Mouse (Mus musculus): ENCODE measurements around the gene Stk32b.

DNA sequence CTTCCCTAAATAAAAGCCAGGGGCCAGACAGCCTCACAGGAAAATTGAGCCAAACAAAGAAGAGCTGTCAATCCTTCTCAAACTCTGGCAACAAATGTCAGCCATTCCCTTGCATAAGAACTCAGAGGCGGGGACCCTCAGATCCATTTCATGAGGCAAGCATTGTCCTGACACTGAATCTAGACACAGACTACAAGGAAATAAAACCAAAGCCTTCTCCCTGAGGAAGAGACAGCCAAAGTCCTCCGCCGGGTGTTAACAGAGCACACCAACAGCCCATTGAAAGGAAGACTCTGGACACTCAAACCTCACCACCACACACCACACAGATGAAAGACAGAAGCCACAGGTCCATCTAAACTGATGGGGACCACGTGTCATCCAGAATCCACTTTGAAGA lies 57.8 kb downstream of the Stk32b start:
- no peak for TF ChIP-seq CEBPB (IDR thresholded peaks at IDR 0.05; ENCODE audit: low read depth)
- no peak for TF ChIP-seq CTCF (IDR thresholded peaks at IDR 0.05; ENCODE audit: control insufficient read depth, insufficient read depth, insufficient read length)
- no peak for TF ChIP-seq USF1 (IDR thresholded peaks at IDR 0.05; ENCODE audit: low read depth)
- no peak for TF ChIP-seq MAX (IDR thresholded peaks at IDR 0.05)
- TF ChIP-seq MYOD1 (IDR thresholded peaks at IDR 0.05; ENCODE audit: control insufficient read depth, insufficient read length, low read depth): no peak

Measured in C2C12 (cell line).